Mouse (Mus musculus) spleen, adult 18-20 months (tissue): ENCODE measurements at regions not wholly inside any gene's neighbourhood (a gene's known extent, or its start where the extent isn't known, plus 50 kb on each side); places are given as distances from the start of the nearest gene placed in this dataset.

ENCODE experiments used
- DNase-seq, 2 experiments: peaks; one replicate each; pipeline ENCODE4 v3.0.0; 2022; ENCODE audit warnings: mixed read lengths in 2 of 2

GRCm38 (mm10) chr3:61064720-61065119 is 62.1 kb downstream of the P2ry1 start:
- DNase-seq, result no peak

- DNase-seq, result no peak
Measured at GRCm38 (mm10) chr3:61067067-61067466, 64.5 kb downstream of the P2ry1 start.

- no peak for DNase-seq
Measured at GRCm38 (mm10) chr3:61068229-61068628, 65.6 kb downstream of the P2ry1 start.

- no peak for DNase-seq
Measured at GRCm38 (mm10) chr3:61071041-61071440, 68.4 kb downstream of the P2ry1 start.

GRCm38 (mm10) chr3:61072330-61072729 is 69.7 kb downstream of the P2ry1 start:
- no peak for DNase-seq

- no peak for DNase-seq
Measured at GRCm38 (mm10) chr3:61073103-61073502, 70.5 kb downstream of the P2ry1 start.

- no peak for DNase-seq
Measured at GRCm38 (mm10) chr3:61073806-61074205, 71.2 kb downstream of the P2ry1 start.

- DNase-seq, result no peak
Measured at GRCm38 (mm10) chr3:61075839-61076238, 73.2 kb downstream of the P2ry1 start.

- no peak for DNase-seq
Measured at GRCm38 (mm10) chr3:61089931-61090330, 87.3 kb downstream of the P2ry1 start.

- no peak for DNase-seq
Measured at GRCm38 (mm10) chr3:61092031-61092430, 89.4 kb downstream of the P2ry1 start.

GRCm38 (mm10) chr3:61116364-61116763 is 113.8 kb downstream of the P2ry1 start:
- no peak for DNase-seq

- no peak for DNase-seq
Measured at GRCm38 (mm10) chr3:61133096-61133495, 130.5 kb downstream of the P2ry1 start.

GRCm38 (mm10) chr3:61154087-61154486 is 151.5 kb downstream of the P2ry1 start:
- no peak for DNase-seq

- no peak for DNase-seq
Measured at GRCm38 (mm10) chr3:61159811-61160210, 157.2 kb downstream of the P2ry1 start.

- DNase-seq, result no peak
Measured at GRCm38 (mm10) chr3:61161384-61161783, 158.8 kb downstream of the P2ry1 start.

GRCm38 (mm10) chr3:61185789-61186188 is 175.6 kb upstream of the Rap2b start:
- DNase-seq, result no peak

- DNase-seq, result no peak
Measured at GRCm38 (mm10) chr3:61188662-61189061, 172.8 kb upstream of the Rap2b start.

GRCm38 (mm10) chr3:61216562-61216961 is 144.9 kb upstream of the Rap2b start:
- DNase-seq, result no peak

GRCm38 (mm10) chr3:61224505-61224904 is 136.9 kb upstream of the Rap2b start:
- DNase-seq, result no peak

GRCm38 (mm10) chr3:61225054-61225453 is 136.4 kb upstream of the Rap2b start:
- DNase-seq, result no peak

- DNase-seq, result no peak
Measured at GRCm38 (mm10) chr3:61241380-61241779, 120.1 kb upstream of the Rap2b start.

GRCm38 (mm10) chr3:61243876-61244527 is 117.4 kb upstream of the Rap2b start:
- DNase-seq, result no peak

GRCm38 (mm10) chr3:61246429-61246828 is 115.0 kb upstream of the Rap2b start:
- DNase-seq, result no peak

- DNase-seq, result no peak
Measured at GRCm38 (mm10) chr3:61247344-61247743, 114.1 kb upstream of the Rap2b start.

- DNase-seq, result no peak
Measured at GRCm38 (mm10) chr3:61255232-61255631, 106.2 kb upstream of the Rap2b start.
